Mouse (Mus musculus) embryo, embryonic 9.5 days (tissue): ENCODE results near the gene Racgap1.
A peak's percentile ranks its signal among the peaks of the same experiment; 100 is the strongest.

Experiments
- DNase-seq: peaks from one replicate; pipeline ENCODE4 v3.0.0-alpha.2; 2017; ENCODE audit errors: extremely low spot score

Gene Racgap1

DNA sequence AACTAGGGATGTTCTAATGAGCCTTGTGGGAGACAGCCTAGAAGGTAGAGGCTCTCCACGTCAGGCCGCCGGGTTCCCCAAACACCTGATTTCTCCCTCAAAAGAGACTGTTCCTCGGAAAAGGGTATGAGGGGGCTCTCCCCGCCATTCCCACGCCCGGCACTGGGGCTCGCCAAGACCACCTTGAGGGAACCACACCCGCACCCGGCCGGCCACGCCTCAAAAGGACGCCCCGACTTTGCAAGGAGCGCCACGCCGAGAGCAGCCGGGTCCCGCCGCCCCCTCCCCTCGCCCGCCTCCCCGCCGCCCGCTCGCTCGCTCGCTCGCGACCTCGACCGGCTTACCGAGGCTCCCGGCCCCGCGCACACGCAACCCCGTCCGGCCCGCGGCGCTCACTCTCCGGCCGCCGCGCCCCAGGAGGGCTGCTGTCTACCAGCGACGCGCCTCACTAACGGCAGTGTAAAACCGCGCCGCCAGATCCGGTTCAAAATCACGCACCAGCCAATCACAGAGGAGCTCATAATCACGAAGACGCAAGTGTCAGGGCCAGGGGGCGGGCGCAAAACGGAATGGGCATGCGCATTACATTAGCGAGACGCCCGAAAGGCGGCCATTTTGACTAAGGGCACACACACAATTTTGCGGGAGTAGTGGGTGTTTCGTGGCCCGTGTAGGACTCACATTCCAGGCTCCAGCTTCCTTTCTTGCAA is at the start of gene Racgap1:
Racgap1 (minus strand) TSS at position 494 of the 710 bp plus-strand sequence.
- peak; percentile 96 for DNase-seq

DNA sequence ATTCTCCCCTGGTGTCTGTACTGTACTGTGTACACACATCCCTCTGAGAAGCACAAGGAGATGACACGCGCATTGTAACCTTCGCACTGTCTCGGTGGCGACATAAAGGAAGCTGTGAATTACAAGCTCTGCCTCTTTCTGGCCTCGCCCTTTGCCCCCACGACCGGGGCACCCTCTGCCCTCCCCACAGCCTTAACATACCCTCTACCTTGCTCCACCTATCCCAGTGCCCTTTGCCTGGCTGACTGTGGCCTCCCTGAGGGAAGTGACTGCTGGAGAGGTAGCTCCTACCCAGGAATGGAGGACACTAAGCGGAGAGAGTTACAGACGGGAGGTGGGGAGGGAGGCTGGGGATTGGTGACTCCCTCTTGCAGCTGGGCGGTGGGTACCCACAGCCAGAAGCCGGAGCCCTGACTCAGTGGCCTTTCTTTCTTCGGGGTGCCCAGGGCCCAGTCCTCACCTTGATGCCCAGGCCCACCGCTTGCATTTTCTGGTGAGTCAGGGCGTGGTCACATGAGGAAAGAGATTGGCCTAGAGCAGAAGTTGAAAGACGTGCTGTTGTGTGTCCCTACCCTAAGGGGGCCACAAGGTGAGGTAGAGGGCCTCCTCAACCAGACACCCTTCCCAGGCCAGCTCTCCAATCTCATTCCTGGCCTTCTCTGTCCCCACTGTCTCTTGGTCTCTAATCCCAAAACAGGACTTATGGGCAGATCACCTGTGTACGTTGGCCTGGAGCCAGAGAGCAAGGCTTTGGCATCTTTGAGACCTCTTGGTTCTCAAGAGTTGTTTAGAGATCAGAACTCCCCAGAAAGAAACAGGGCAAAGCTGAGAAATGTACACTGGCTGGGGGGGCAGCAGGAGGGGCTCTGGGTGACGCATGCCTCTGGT is 49.0 kb upstream of the Racgap1 start:
- DNase-seq: no peak

DNA sequence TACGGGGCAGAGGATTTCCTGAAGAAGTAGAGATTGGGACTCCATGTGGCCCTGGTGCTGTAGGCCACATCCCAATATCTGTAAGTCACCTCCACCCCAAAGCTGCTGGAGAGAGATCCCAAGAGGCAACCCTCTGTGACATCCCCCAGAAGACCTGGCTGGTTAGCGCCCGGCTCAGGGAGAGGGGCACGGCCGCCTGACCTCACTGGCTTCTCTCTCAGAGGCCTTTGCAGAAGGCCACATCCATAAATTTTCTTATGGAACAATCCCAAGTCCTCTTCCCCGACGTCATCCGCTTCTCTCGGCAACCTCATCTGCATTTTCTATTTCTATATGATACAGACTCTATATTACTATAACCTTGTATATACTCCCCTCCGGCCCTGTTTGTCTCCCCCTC is 48.3 kb upstream of the Racgap1 start:
- DNase-seq: no peak

DNA sequence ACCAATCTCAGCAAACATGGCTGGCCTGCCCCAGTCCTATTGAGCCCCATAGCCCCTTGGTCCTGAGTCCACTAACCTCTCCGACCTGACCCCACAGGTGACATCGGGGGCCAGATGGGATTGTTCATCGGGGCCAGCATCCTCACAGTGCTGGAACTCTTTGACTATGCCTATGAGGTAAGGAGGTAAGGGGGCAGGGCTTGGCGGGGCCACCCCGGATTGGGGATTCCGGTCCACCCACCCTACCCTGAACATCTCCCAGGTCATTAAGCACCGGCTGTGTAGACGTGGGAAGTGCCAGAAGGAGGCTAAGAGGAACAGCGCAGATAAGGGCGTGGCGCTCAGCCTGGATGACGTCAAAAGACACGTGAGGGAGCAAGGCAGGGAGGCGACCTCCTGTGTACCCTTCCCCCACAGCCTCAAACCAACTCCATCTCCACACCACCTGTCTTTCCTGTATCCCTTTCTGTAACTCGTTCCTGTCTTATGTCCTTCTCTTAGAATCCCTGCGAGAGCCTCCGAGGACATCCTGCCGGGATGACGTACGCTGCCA is 47.2 kb upstream of the Racgap1 start:
- no peak for DNase-seq

DNA sequence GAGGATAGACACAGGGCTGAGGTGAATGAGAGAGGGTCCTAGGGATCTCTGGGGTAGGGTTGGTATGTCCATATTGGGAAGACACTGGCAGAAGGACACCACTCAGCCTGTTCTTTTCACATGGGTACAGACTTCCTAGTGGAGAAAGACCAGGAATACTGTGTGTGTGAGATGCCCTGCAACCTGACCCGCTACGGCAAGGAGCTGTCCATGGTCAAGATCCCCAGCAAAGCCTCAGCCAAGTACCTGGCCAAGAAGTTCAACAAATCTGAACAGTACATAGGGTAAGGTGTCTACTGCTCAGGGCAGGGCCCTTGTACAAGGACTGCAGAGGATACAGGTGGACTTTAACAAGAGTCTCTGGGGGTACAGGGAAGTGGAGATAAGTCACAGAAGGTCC is 45.9 kb upstream of the Racgap1 start:
- no peak for DNase-seq

DNA sequence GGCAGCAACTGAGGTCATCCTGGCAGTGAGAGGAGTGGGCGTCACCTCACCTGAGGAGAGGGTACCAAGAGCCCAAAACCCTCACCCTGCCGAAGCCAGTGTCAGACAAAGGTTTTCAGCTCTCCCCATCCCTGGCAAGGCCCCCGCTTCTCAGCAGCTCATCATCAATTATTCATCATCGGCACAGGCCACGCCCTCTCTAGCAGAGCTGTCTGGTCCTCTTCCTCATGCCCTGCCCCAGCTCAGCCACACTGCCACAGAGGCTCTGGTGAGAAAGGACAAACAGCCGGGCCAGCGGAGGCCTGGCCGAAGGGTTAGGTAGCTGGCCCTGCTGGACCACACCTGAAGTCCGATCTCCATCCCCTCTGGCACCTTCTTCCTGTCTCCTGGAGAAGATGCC is 40.5 kb upstream of the Racgap1 start:
- no peak for DNase-seq

DNA sequence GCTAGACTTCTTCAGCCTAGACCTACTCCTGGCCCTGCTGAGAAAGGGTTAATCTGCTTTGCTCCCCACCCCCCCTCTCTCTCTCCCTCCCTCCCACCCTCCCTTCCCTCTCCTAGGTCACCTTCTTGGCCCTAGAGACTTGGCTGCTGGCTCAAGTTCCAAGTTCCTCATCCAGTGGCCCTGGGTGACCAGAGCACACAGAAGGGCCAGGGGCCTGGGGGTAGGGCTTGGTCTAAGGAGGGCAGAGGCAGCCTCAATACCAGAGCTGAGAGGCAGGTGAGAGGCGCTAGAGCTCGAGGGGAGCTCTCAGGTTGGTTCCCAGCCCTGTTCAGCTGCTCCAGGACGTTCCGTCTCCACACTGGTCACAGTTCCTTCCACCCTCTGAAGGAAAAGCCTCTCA is 39.5 kb upstream of the Racgap1 start:
- no peak for DNase-seq

DNA sequence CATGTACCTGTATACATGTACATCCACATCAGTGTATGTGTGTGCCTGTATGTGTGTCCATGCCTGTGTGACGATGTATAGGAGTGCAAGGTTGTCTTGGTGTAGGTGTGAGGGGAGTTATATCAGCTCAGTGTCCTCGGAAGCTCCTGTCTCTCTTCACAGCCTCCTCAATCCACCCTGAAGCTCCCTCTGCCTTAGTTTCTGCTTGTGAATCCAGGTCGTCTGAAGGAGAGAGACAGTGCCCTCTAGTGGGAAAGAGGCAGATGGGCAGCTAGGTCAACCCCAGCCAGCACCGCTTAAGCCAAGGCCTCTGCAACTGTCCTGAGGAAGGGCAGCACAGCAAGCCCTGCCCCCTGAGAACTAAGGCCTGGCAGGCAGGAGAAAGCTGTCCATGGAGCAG is 37.3 kb upstream of the Racgap1 start:
- peak; percentile 68 for DNase-seq

DNA sequence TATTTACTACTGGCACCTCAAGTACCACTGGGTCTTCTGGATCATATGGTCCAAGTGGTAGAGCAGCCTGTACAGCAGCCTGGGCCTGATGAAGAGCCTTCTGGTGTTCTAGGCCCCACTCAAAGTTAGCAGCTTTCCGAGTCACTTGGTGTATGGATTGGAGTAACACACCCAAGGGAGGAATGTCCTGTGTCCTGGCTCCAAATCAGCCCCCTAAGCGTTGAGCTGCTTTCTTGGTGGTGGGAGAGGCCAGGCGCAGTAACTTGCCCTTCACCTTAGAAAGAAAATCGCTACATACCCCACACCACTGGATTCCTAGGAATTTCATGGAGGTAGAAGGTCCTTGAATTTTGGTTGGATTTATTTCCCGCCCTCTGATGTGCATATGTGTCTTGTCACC is 32.7 kb upstream of the Racgap1 start:
- no peak for DNase-seq

DNA sequence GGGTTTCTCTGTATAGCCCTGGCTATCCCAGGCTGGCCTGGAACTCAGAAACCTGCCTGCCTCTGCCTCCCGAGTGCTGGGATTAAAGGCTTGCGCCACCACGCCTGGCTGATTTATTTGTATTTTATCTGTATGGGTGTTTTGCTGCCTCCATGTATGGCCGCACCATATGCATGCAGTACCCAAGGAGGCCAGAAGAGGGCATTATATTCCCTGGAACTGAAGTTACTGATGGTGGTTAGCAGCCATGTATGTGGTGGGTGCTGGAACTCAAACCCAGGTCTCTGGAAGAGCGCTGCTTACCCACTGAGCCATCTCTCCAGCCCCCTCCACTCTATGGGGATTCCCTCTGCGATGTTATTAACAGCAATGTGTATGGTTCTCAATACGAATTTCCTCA is 31.4 kb upstream of the Racgap1 start:
- no peak for DNase-seq

DNA sequence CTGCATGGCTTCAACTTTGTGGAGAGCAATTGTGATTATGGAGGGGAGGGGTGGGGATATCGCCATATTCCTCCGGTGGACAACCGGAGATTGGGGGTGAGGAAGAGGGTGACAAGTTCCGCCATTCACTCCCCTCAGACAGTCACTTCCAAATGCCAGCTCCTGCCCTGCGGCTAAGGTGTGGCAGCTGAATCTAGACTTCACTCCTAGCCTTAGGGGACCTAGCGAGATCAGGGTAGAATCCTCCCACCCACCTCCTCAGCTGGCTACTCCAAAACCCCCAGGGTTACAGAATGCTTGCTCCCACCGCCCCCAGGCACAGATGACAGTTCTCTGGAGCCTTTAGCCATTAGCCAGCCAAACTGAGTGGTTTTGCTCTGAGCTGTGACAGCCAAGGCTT is 27.6 kb upstream of the Racgap1 start:
- DNase-seq: no peak

DNA sequence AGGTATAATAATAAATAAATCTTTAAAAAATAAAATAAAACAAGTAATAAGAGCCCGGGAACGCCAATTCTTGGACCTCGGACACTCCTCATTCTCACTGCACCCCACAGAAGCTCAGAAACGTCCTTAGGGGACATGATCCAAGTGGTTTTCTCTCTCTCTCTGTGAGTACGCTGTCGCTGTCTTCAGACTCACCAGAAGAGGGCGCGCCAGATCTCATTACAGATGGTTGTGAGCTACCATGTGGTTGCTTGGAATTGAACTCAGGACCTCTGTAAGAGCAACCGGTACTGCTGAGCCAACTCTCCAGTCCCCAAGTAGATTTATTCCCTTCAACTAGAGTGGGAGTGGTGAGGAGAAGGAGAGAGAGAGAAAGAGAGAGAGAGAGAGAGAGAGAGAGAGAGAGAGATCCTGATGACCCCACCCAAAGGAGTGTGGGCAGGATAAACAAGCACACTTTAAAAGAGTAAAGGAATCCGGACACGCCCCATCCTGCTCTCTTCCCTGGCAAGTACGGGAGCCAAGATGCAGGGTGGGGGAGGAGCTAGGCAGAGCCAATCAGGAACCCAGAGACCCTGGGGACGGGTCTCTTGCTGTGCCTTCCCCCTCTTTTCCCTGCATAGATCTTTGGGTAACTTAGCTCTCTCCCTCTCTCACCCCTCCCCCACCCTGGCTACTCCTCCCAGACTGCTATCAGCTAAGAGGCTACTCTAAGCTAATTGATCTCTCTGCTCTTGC is 26.8 kb upstream of the Racgap1 start:
- DNase-seq: peak; percentile 62

DNA sequence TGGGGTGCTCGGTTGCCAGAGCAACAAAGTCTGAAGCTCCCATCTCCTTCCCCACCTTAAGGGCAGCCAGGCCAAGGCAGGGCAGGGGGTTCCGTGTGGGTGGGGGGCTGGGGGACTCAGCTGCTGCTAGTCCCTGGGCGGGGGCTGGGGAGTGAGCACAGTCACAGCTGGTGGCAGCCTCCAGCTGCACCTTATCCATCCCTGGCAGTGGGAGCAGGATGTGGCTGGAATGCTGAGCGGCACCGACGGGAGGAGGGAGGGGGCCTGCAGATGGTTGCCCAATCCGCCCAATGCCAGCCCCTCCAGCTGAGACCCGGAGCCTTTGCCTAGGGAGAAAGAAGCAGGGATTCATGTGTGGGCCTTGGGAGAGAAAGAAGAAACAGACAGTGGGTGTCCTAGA is 25.6 kb upstream of the Racgap1 start:
- no peak for DNase-seq

DNA sequence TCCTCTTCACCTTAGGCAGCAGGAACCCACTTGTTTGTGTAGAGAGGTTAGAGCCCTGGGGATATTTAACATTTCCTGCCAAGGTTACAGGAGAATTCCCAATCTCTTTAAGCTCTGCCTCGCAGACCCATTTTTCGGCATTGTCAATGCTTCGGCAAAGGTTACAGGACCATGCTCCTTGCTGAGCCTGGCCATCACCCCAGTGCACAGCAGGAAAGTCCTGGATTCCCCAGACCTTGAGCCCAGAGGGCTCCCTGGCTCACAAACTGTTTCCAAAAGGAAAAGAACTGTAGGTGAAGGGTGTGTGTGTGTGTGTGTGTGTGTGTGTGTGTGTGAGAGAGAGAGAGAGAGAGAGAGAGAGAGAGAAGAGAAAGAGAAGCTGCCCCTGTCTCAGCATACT is 23.4 kb upstream of the Racgap1 start:
- no peak for DNase-seq

DNA sequence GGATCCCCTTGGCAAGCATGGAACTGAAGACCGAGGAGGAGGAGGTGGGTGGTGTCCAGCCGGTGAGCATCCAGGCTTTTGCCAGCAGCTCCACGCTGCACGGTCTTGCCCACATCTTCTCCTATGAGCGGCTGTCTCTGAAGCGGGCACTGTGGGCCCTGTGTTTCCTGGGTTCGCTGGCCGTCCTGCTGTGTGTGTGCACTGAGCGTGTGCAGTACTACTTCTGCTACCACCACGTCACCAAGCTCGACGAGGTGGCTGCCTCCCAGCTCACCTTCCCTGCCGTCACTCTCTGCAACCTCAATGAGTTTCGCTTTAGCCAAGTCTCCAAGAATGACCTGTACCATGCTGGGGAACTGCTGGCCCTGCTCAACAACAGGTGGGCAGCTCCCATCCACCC is 20.3 kb upstream of the Racgap1 start:
- DNase-seq: no peak

DNA sequence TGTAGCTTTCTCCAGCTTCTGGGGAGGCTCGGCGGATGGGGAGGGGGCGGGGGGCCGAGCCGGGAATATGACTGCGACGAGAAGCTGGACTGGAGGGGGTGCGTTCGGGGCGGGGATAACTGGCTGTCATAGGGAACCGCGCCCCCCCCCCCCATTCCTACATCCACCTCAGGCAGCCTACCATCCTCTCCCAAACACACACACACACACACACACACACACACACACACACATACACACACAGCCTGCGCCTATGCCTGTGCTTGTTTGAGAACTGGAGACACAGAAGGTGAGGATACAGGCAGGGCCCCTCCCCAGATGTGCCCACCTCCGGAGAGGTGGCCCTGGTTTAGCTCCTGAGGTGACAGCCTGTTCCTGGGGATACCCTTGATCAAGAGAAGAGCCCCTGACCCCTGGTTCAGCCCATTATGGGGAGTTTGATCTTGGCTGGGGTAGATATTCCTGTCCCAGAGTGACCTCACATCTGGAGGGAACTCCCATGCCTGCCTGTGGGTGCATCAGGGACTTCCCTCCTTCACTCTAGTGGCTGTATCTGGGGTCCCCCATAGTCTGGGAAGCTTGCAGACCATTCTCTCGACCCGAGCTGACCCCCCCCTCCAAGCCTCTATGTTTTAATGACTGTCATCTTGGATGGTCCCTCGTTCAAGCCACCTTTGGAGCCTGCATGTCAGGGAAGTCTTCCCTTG is 19.7 kb upstream of the Racgap1 start:
- no peak for DNase-seq

DNA sequence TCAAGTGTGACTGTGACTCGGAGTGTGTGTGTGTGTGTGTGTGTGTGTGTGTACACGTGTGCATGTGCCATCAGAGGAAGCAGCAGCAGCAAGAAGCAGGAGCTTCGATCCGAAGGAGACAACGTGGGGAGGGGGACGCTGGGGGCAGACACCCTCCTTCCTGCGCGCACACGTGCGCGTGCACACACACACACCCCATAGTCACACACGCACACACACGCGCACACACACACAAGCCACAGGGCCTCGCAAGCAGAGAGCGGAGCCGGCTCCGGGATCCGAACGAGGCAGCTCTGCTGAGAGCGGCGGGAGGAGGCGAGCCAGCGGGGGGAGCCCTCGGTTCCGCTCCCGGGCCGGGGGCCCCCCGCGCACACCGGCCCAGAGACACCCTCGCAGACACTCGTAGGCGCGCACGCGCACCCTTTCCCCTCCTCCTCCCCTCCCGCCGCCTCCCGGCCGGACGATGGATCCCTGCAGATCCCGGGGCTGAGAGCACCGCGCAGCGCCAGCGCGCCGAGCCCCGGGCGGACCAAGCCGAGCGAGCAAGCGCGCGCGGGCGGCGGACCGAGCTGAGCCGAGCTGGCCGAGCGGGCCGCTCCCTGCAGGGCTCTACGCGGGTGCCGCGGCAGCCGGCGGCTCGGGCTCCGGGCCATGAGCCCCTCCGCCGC is 18.8 kb upstream of the Racgap1 start, which contains the start of gene Asic1:
Asic1 (plus strand) TSS at position 215 of the 668 bp plus-strand sequence.
- DNase-seq: peak; percentile 65

DNA sequence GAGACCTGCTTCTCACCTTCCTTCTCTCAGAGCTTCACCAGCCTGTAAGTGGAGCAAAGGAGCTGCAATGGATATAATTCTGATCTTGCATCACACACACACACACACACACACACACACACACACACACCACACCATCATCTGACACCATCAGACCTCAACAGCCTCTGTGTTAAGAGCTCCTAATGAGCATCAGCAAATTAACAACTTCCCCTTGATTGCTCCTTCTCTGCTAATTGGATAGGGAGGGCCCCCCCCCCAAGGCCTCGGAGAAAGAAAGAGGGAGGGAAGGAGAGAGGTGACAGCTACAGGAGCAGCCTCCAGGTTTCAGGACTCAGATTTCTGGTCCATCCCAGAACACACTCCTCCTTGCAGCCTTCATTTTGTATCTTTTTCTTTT is 17.9 kb upstream of the Racgap1 start:
- DNase-seq: no peak

DNA sequence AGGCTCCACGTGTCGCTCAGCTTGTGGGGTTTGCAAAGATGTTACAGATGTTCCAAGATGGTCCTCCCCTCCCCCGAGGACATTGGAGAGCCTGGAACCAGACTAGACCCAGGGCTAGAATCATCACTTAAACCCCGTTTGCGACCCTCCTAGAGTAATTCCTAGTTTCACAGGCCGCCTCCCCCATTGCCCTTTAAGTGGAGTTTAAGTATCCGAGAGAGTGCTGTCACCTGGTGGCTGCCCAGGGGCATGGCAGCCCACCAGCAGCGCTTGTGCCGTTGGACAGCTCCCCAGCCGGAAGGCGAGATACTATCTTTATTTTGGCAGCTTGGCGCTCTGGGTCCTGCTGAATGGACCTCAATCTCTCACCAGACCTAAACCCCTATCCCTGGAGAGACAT is 17.4 kb upstream of the Racgap1 start:
- DNase-seq: peak; percentile 75

DNA sequence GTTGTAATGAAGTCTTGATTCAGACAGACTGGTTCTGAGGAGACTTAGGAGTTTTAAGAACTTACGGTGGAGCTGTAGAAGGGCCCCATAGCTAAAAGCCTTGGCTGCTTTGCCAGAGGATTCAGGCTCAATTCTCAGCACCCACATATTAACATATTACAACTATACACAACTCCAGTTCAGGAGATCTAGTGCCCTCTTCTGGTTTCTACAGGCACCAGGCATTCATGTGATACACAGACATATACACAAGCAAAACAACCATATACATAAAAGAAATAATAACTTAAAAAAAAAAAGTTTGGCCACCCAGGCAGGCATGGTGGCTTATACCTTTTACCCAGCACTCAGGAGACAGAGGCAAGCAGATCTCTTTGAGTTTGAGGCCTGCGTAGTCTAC is 16.1 kb upstream of the Racgap1 start:
- DNase-seq: no peak
